8 mouse cellular contexts compared by ENCODE assay signal in the genomic region with DNA sequence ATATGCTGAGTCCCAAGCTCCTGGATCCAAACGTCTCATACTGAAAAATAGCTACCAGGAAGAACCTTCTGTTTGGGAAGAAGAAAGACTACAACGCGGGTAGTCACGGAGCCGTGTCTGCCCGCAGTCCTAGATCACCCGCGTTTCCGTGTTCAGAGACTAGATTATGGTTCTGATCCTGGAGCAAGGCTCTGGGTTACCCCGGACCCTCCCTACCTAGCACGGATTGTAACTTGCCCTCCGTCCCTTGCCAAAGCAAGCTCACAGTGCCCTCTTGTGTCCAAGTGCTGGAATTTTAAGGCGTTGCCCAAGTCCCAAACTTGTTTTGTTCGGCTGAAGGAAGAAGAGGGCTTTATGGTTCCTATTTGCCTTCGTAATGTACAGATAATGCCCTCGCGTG. TPM values are rescaled to one million over a fixed set of nuclear protein-coding genes. Genes with fewer than 3 reads are reported as not detected.
DNase-seq lines count a peak whose midpoint lies in the region; ATAC-seq lines count a peak whose summit lies in the region.

No protein-coding gene starts in this region.

- peak overlapping the region; percentile 76 for H3K4me2 ChIP-seq in hindbrain, embryonic 14.5 days (replicated peaks)

- 2% methylated on average over 17 of the region's 17 CpGs for WGBS in hindbrain, embryonic 14.5 days

- H3K27ac ChIP-seq in hindbrain, embryonic 14.5 days, result no peak overlapping the region

- DNase-seq in adrenal gland, adult (ENCODE audit: inconsistent age in 2 of 2, low spot score in 1 of 2), result peak; percentile 69 to 91
- peak; percentile 85 to 88 for DNase-seq in cerebellum, postnatal 14 days
- peak; percentile 69 to 83 for DNase-seq in frontal cortex, postnatal 36 days (ENCODE audit: low spot score in 2 of 2)
- DNase-seq in hindbrain, embryonic 14.5 days (ENCODE audit: low spot score), result peak; percentile 93
- DNase-seq in layer of hippocampus, postnatal 25 days (ENCODE audit: extremely low spot score in 1 of 2, low spot score in 1 of 2), result peak; percentile 54 to 60
- DNase-seq in lung, postnatal 25 days (ENCODE audit: low spot score), result peak; percentile 82
- DNase-seq in right cerebral cortex, adult 18-20 months, result peak; percentile 79

- H3K9ac ChIP-seq in hindbrain, embryonic 14.5 days, result no peak overlapping the region

- H3K27me3 ChIP-seq in hindbrain, embryonic 14.5 days (ENCODE audit: control insufficient read depth, insufficient read depth, low read length), result no peaks in the 10 kb centered on the region

- H3K4me3 ChIP-seq in hindbrain, embryonic 14.5 days (replicated peaks; ENCODE audit: low read length), result no peak overlapping the region

- H3K9me3 ChIP-seq in hindbrain, embryonic 14.5 days (ENCODE audit: control insufficient read depth, low read length), result no peaks in the 10 kb centered on the region

- peaks cover 9% of the 10 kb centered on the region; the same call in 1 of the 2 replicates for H3K4me1 ChIP-seq in hindbrain, embryonic 14.5 days (replicated peaks; ENCODE audit: control insufficient read depth, insufficient read depth, low read length)

- peak; percentile 56; the same call in 1 of the 2 replicates for ATAC-seq in hindbrain, embryonic 14.5 days (ENCODE audit: low FRiP score)
- ATAC-seq in inflammation-experienced regulatory T-cells, adult 6 months, result no peak

- H3K36me3 ChIP-seq in hindbrain, embryonic 14.5 days (replicated peaks; ENCODE audit: control insufficient read depth, insufficient read depth), result no peaks in the 10 kb centered on the region

RNA-seq across cellular contexts. Expression of a gene that starts 1.9 kb away (rescaled TPM):
- 5.8 and 6.6 TPM in 2 replicates for polyA plus RNA-seq in hindbrain, embryonic 14.5 days (2014; fragmentation: Nextera tagmentation; extraction: Ambion mirVana)
- 10 to 100 TPM; 11.8 to 17.0 TPM for total RNA-seq in layer of hippocampus, postnatal 25 days (2021)
- not detected for polyA plus RNA-seq in inflammation-experienced regulatory T-cells, adult 6 months (2017; shearing (Covaris generic))
